Mouse (Mus musculus) limb, embryonic 14.5 days (tissue): ENCODE measurements around the gene Olfr417. TPM values are rescaled to one million over a fixed set of nuclear protein-coding genes. Genes with fewer than 3 reads are reported as not detected.
"Not testable (repeated sequence)": the region's sequence is repeated elsewhere in the genome, so short reads cannot be mapped to it uniquely, and the experiment has no call there.

Experiments
- ATAC-seq: fragments of 200-750 bp; cut with Nextera tagmentation; 2 replicates; pipeline ENCODE4 v1.8.0; 2017; ENCODE audit warnings: low read depth, moderate number of reproducible peaks, moderate TSS enrichment; ENCODE audit not compliant: low FRiP score
- DNase-seq: peaks from one replicate; pipeline ENCODE4 v3.0.0-alpha.2; 2015; ENCODE audit warnings: low spot score
- H3K27ac ChIP-seq: fragments of 300-500 bp; sonication (generic); replicated peaks from 2 replicates; pipeline ENCODE4 v1.5.1; 2014; ENCODE audit warnings: low read depth, mild to moderate bottlenecking, low read length, moderate library complexity, mixed read lengths
- H3K27me3 ChIP-seq: fragments of 300-500 bp; sonication (generic); 2 replicates; pipeline ENCODE4 v1.6.1; 2014; ENCODE audit warnings: low read length, mixed read lengths; ENCODE audit not compliant: control insufficient read depth, insufficient read depth
- H3K36me3 ChIP-seq: fragments of 300-500 bp; sonication (generic); 2 replicates; pipeline ENCODE4 v1.6.1; 2014; ENCODE audit warnings: mild to moderate bottlenecking, low read length, moderate library complexity, mixed read lengths; ENCODE audit not compliant: control insufficient read depth, insufficient read depth
- H3K4me1 ChIP-seq: fragments of 300-500 bp; sonication (generic); 2 replicates; pipeline ENCODE4 v1.6.1; 2014; ENCODE audit warnings: antibody characterized with exemption, low read length, mixed read lengths; ENCODE audit not compliant: control insufficient read depth, insufficient read depth
- H3K4me2 ChIP-seq: fragments of 300-500 bp; sonication (generic); replicated peaks from 2 replicates; pipeline ENCODE4 v1.6.1; 2014; ENCODE audit warnings: low read depth, mild to moderate bottlenecking, low read length, moderate library complexity; ENCODE audit not compliant: severe bottlenecking
- H3K4me3 ChIP-seq: fragments of 300-500 bp; sonication (generic); replicated peaks from 2 replicates; pipeline ENCODE4 v1.5.1; 2014; ENCODE audit warnings: low read length
- H3K9ac ChIP-seq: fragments of 300-500 bp; sonication (generic); 2 replicates; pipeline ENCODE4 v1.6.1; 2014; ENCODE audit warnings: mild to moderate bottlenecking, low read depth, low read length, moderate library complexity; ENCODE audit not compliant: severe bottlenecking
- H3K9me3 ChIP-seq: fragments of 300-500 bp; sonication (generic); 2 replicates; pipeline ENCODE4 v1.6.1; 2016; ENCODE audit warnings: low read length; ENCODE audit not compliant: control insufficient read depth
- POLR2A ChIP-seq: fragments of 200-500 bp; IDR thresholded peaks from 2 replicates; pipeline ENCODE4 v1.8.0; 2012; ENCODE audit warnings: inconsistent platforms, mild to moderate bottlenecking, moderate library complexity, borderline replicate concordance; ENCODE audit not compliant: insufficient read depth, insufficient read length; ENCODE audit errors: extremely low read depth
- WGBS: fragments of 180-500 bp; shearing (Covaris S2); extraction: QIAGEN DNeasy Blood & Tissue Kit; methylation state at CpG from one replicate; pipeline ENCODE4 v1.1.7; 2014; 5-methylcytosine and 5-hydroxymethylcytosine counted together
- polyA plus RNA-seq, 2 experiments: library from polyadenylated mRNA; depleted of rRNA in 1 of 2; stranded (reverse) in 1 of 2; unstranded in 1 of 2; fragments of >200 nt; fragmentation: Nextera tagmentation in 1 of 2; extraction: Ambion mirVana in 1 of 2; gene quantifications; 2 replicates each; pipeline versions ENCODE4 v1.2.1 to v1.2.3; 2012 to 2014

Gene Olfr417
- polyA plus RNA-seq (2012; rRNA removed) (not detected in 2 replicates), polyA plus RNA-seq (2014; fragmentation: Nextera tagmentation; extraction: Ambion mirVana) (not detected in 2 replicates)

DNA sequence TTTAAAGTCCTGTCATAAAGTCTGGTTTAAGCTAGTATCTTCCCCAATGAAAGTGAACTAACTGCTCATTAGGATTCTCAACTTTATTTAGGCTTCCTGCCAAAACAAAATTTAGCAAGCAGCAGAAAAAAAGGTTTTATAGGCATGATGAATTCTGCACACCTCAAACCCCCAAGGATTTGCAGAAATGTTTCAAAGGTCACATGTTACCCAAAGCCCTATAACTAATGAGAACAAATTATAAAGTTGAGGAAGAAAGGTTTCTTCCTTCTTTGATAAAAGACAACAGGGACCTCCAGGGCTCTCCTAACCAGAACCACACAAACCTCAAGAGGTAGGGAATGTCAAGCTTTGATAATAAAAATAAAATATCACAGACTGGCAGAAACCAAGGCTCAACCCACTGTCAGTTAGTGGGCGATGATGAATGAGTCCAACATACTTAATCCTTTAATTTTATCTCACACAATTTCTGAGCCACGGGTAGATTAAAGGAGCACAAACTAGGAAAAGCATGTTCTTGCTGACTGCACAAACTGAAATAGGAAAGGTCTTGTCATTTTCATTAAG is at the start of gene Olfr417:
TSS of gene Olfr417 (plus strand) at position 241 of the 570 bp plus-strand sequence.
- H3K4me2 ChIP-seq = no peak within 1 kb of the TSS
- H3K4me1 ChIP-seq = no peaks in the 10 kb centered on the region
- DNase-seq (no peak), ATAC-seq (no peak)
- H3K9ac ChIP-seq = no peak within 1 kb of the TSS
- 71% methylated on average over 2 of the region's 2 CpGs for WGBS
- H3K4me3 ChIP-seq = no peak within 1 kb of the TSS
- TF ChIP-seq POLR2A = no peak
- no peak within 1 kb of the TSS for H3K27ac ChIP-seq
- H3K27me3 ChIP-seq = no peaks in the 10 kb centered on the region
- H3K36me3 ChIP-seq = no peaks in the 10 kb centered on the region
- no peaks in the 10 kb centered on the region for H3K9me3 ChIP-seq

DNA sequence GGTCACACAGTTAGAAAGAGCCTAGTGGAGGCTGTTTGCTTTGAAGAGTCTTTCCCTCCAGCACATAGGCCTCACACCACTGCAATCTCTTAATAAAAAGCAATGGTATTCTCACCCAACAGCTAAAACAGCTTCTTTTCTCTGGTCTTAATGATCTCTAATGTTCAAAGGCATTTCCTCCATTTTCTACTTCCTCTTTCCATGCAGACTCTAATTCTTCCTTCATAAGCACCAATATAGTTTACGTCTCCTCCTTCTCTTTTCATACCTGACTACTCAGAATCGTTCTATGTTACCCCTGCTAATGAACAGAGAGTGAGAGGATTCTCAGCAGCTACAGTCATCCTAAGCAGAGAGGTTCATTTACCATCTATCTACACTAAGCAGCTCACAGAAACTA is 47.6 kb upstream of the Olfr417 start:
- DNase-seq = no peak
- no peak for TF ChIP-seq POLR2A

DNA sequence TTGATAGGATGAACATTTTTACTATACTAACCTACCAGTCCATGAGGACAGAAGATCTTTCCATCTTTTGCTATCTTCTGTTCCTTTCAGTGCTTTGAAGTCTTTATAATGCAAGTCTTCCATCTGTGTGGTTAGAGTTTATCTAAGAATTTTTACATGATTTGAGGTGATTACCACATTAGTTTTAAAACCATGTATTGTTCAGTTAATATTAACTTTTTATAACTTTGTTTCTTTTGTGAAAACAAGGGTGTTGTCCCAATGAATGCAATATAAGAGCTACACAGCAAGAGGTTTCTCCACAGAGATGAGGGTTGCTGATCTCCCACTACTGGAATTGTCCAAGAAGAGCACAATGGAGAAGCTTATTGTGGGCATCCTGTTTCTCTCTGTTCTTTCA is 34.7 kb upstream of the Olfr417 start, which contains the start of gene Mptx1:
TSS of gene Mptx1 (plus strand) at position 301 of the 400 bp plus-strand sequence.
- no peaks in the 10 kb centered on the region for H3K9me3 ChIP-seq
- DNase-seq (no peak), ATAC-seq (no peak)
- H3K4me3 ChIP-seq = no peak within 1 kb of the TSS
- no peak within 1 kb of the TSS for H3K27ac ChIP-seq
- no peaks in the 10 kb centered on the region for H3K4me1 ChIP-seq
- H3K4me2 ChIP-seq = no peak within 1 kb of the TSS
- H3K27me3 ChIP-seq = no peaks in the 10 kb centered on the region
- TF ChIP-seq POLR2A = no peak
- no peak within 1 kb of the TSS for H3K9ac ChIP-seq
- H3K36me3 ChIP-seq = no peaks in the 10 kb centered on the region

More for the DNA sequence above, 47.6 kb upstream of the Olfr417 start:
- no peak overlapping the region for H3K4me3 ChIP-seq
- H3K27me3 ChIP-seq = no peaks in the 10 kb centered on the region
- H3K27ac ChIP-seq = no peak overlapping the region
- no peaks in the 10 kb centered on the region for H3K36me3 ChIP-seq
- no peak overlapping the region for H3K4me2 ChIP-seq
- ATAC-seq = no peak
- H3K9me3 ChIP-seq = no peaks in the 10 kb centered on the region
- H3K9ac ChIP-seq = no peak overlapping the region
- no peaks in the 10 kb centered on the region for H3K4me1 ChIP-seq
- 79% methylated on average over 2 of the region's 2 CpGs for WGBS

DNA sequence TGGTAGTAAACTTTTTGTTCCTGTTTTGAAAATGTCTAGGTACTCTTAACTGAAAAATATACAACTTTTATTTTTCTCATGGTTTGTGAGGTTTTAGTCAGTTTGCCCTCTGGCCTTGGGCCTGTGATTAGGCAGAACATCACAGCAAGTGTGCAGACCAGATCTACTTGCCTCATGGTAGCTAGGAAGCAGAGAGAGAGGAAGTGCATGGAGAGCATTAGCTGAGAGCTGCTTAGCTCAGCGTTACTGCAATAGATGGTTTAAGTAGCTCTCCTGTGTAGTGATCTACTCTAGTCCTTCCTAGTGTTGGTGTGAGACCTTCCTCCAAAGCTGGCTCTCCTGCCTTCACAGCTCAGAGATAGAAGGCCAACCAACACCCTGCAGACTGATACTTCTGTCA is 11.3 kb upstream of the Olfr417 start:
- not testable (repeated sequence) for H3K27ac ChIP-seq, H3K4me1 ChIP-seq, DNase-seq, H3K4me2 ChIP-seq, H3K27me3 ChIP-seq, H3K9me3 ChIP-seq, H3K36me3 ChIP-seq, H3K4me3 ChIP-seq, H3K9ac ChIP-seq, ATAC-seq
- WGBS = 65% methylated on average over 1 of the region's 1 CpGs

DNA sequence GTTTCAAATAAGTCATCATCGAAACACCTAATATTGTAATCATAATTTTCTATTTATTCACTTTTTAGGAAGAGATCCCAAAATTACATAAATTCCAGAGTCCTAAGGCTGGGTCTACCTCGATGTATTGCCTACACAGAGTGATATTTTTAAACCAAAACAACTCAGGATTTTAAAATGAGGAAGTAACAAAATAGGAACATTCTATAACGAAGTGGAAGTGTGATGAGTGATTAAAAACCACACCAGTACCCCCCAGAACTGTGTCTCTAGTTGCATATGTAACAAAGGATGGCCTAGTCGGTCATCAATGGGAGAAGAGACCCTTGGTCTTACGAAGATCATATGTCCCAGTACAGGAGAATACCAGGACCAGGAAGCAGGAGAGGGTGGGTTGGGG is 10.3 kb upstream of the Olfr417 start:
- no peaks in the 10 kb centered on the region for H3K36me3 ChIP-seq
- WGBS = 73% methylated on average over 5 of the region's 5 CpGs
- H3K27ac ChIP-seq = no peak overlapping the region
- no peak overlapping the region for H3K4me2 ChIP-seq
- ATAC-seq (no peak), DNase-seq (no peak)
- no peak overlapping the region for H3K4me3 ChIP-seq
- no peaks in the 10 kb centered on the region for H3K4me1 ChIP-seq
- H3K9ac ChIP-seq = no peak overlapping the region
- no peaks in the 10 kb centered on the region for H3K27me3 ChIP-seq
- H3K9me3 ChIP-seq = no peaks in the 10 kb centered on the region
- TF ChIP-seq POLR2A = no peak

DNA sequence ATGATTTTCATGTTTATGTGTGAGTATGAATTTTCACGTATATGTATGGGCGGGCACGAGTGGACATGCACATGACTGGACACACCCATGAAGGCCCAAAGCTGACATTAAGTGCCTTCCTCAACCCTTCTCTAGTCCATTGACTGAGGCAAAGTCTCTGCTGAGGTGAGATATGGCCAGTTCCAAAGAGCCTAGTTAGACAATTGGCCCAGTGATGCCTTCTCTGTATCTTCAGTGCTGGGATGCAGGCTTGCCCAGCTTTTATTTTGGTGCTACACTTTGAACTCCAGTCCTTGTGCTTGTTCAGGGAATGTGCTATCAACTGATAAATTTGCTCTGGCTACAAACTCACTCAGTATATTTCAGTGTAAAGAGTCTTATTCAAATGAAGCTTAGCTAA is 8.9 kb downstream of the Olfr417 start:
- Histone ChIP-seq H3K4me1 (no peaks in the 10 kb centered on the region), H3K4me2 (no peak overlapping the region), H3K27ac (no peak overlapping the region), H3K4me3 (no peak overlapping the region), H3K9me3 (no peaks in the 10 kb centered on the region), H3K9ac (no peak overlapping the region), H3K27me3 (no peaks in the 10 kb centered on the region), H3K36me3 (no peaks in the 10 kb centered on the region)
- ATAC-seq (no peak), DNase-seq (no peak)
- WGBS = 91% methylated on average over 3 of the region's 3 CpGs
- TF ChIP-seq POLR2A = no peak
